Mouse (Mus musculus): ENCODE data around the gene Olfr851. TPM values are rescaled to one million over a fixed set of nuclear protein-coding genes. Genes with fewer than 3 reads are reported as not detected.

Gene Olfr851
- polyA plus RNA-seq (2014; fragmentation: Nextera tagmentation; extraction: Ambion mirVana): not detected in 2 replicates

- no peaks in the 10 kb centered on the region for H3K4me1 ChIP-seq (ENCODE audit: control insufficient read depth, insufficient read depth, low read length)
- H3K9me3 ChIP-seq (ENCODE audit: control insufficient read depth, low read length): 0 out of 2 replicates have a peak, but pooled peaks cover 4% of the 10 kb centered on the region
- DNase-seq (ENCODE audit: low spot score): no peak
- H3K4me3 ChIP-seq (ENCODE audit: low read depth, low read length): no peak within 1 kb of the TSS
- H3K36me3 ChIP-seq (ENCODE audit: control insufficient read depth, insufficient read depth, low read length): no peaks in the 10 kb centered on the region
- no peak within 1 kb of the TSS for H3K9ac ChIP-seq (ENCODE audit: low read length)
- H3K4me2 ChIP-seq (ENCODE audit: low read depth, severe bottlenecking): no peak within 1 kb of the TSS
- no peak for ATAC-seq (ENCODE audit: insufficient number of reproducible peaks, low FRiP score, low TSS enrichment, low read depth)
- no peak within 1 kb of the TSS for H3K27ac ChIP-seq (replicated peaks; ENCODE audit: low read depth, low read length)
- no peaks in the 10 kb centered on the region for H3K27me3 ChIP-seq (ENCODE audit: control insufficient read depth, insufficient read depth, low read length)
Observed at GRCm38 (mm10) chr9:19492995-19493394, at the start of gene Olfr851. Gene Olfr851, plus strand, starts transcription at chr9:19493295.

GRCm38 (mm10) chr9:19478148-19478547, 14.9 kb upstream of the Olfr851 start, which contains the start of gene Olfr850:
Gene Olfr850, minus strand, starts transcription at chr9:19478248.
- no peak within 1 kb of the TSS for H3K27ac ChIP-seq (replicated peaks; ENCODE audit: low read depth, low read length)
- H3K4me1 ChIP-seq (ENCODE audit: control insufficient read depth, insufficient read depth, low read length): no peaks in the 10 kb centered on the region
- no peaks in the 10 kb centered on the region for H3K9me3 ChIP-seq (ENCODE audit: control insufficient read depth, low read length)
- H3K9ac ChIP-seq (ENCODE audit: low read length): no peak within 1 kb of the TSS
- ATAC-seq (ENCODE audit: insufficient number of reproducible peaks, low FRiP score, low TSS enrichment, low read depth) (no peak), DNase-seq (ENCODE audit: low spot score) (no peak)
- H3K4me3 ChIP-seq (ENCODE audit: low read depth, low read length): no peak within 1 kb of the TSS
- no peak within 1 kb of the TSS for H3K4me2 ChIP-seq (ENCODE audit: low read depth, severe bottlenecking)
- H3K36me3 ChIP-seq (ENCODE audit: control insufficient read depth, insufficient read depth, low read length): no peaks in the 10 kb centered on the region
- H3K27me3 ChIP-seq (ENCODE audit: control insufficient read depth, insufficient read depth, low read length): no peaks in the 10 kb centered on the region

- H3K4me3 ChIP-seq (ENCODE audit: low read depth, low read length): no peak within 1 kb of the TSS
- no peak within 1 kb of the TSS for H3K27ac ChIP-seq (replicated peaks; ENCODE audit: low read depth, low read length)
- H3K36me3 ChIP-seq (ENCODE audit: control insufficient read depth, insufficient read depth, low read length): no peaks in the 10 kb centered on the region
- H3K27me3 ChIP-seq (ENCODE audit: control insufficient read depth, insufficient read depth, low read length): no peaks in the 10 kb centered on the region
- H3K9ac ChIP-seq (ENCODE audit: low read length): no peak within 1 kb of the TSS
- H3K4me1 ChIP-seq (ENCODE audit: control insufficient read depth, insufficient read depth, low read length): no peaks in the 10 kb centered on the region
- WGBS: 87% methylated on average over 1 of the region's 1 CpGs
- no peak for ATAC-seq (ENCODE audit: insufficient number of reproducible peaks, low FRiP score, low TSS enrichment, low read depth)
- H3K4me2 ChIP-seq (ENCODE audit: low read depth, severe bottlenecking): no peak within 1 kb of the TSS
- no peak for DNase-seq (ENCODE audit: low spot score)
- H3K9me3 ChIP-seq (ENCODE audit: control insufficient read depth, low read length): no peaks in the 10 kb centered on the region; the same call in 1 of the 2 replicates
Observed at GRCm38 (mm10) chr9:19540976-19541375, 47.9 kb downstream of the Olfr851 start, which contains the start of gene Olfr853. Gene Olfr853, minus strand, starts transcription at chr9:19541076.

Other genes starting within 250 kb of the Olfr851 start
- not detected in 2 replicates for gene Olfr843, start 241.3 kb upstream of the Olfr851 start, polyA plus RNA-seq (2014; fragmentation: Nextera tagmentation; extraction: Ambion mirVana)
- gene Olfr844, start 176.9 kb upstream of the Olfr851 start, polyA plus RNA-seq (2014; fragmentation: Nextera tagmentation; extraction: Ambion mirVana): not detected in 2 replicates
- gene Olfr845, start 156.8 kb upstream of the Olfr851 start, polyA plus RNA-seq (2014; fragmentation: Nextera tagmentation; extraction: Ambion mirVana): not detected in 2 replicates
- not detected in 2 replicates for gene Olfr846, start 129.3 kb upstream of the Olfr851 start, polyA plus RNA-seq (2014; fragmentation: Nextera tagmentation; extraction: Ambion mirVana)
- not detected in 2 replicates for gene Olfr847, start 114.6 kb upstream of the Olfr851 start, polyA plus RNA-seq (2014; fragmentation: Nextera tagmentation; extraction: Ambion mirVana)
- gene Olfr849, start 53.0 kb upstream of the Olfr851 start, polyA plus RNA-seq (2014; fragmentation: Nextera tagmentation; extraction: Ambion mirVana): not detected in 2 replicates
- gene Olfr850, start 15.0 kb upstream of the Olfr851 start, polyA plus RNA-seq (2014; fragmentation: Nextera tagmentation; extraction: Ambion mirVana): not detected in 2 replicates
- not detected in 2 replicates for gene Olfr853, start 47.8 kb downstream of the Olfr851 start, polyA plus RNA-seq (2014; fragmentation: Nextera tagmentation; extraction: Ambion mirVana)
- gene Olfr854, start 74.1 kb downstream of the Olfr851 start, polyA plus RNA-seq (2014; fragmentation: Nextera tagmentation; extraction: Ambion mirVana): not detected in 2 replicates
- not detected in 2 replicates for gene Olfr855, start 89.3 kb downstream of the Olfr851 start, polyA plus RNA-seq (2014; fragmentation: Nextera tagmentation; extraction: Ambion mirVana)
- gene Zfp317, start 128.8 kb downstream of the Olfr851 start, polyA plus RNA-seq (2014; fragmentation: Nextera tagmentation; extraction: Ambion mirVana): 36.4 and 39.2 TPM in 2 replicates
- gene Olfr857, start 216.1 kb downstream of the Olfr851 start, polyA plus RNA-seq (2014; fragmentation: Nextera tagmentation; extraction: Ambion mirVana): not detected in 2 replicates